Mouse (Mus musculus) lung, postnatal 0 days (tissue): ENCODE data around the gene Gm9573.

Experiments used
- CTCF ChIP-seq: IDR thresholded peaks from 2 replicates; pipeline ENCODE4 v1.5.1; 2016; ENCODE audit warnings: antibody characterized with exemption, mild to moderate bottlenecking
- EP300 ChIP-seq: IDR thresholded peaks from 2 replicates; pipeline ENCODE4 v1.6.1; 2016; ENCODE audit warnings: antibody characterized with exemption, mild to moderate bottlenecking, control low read depth

DNA sequence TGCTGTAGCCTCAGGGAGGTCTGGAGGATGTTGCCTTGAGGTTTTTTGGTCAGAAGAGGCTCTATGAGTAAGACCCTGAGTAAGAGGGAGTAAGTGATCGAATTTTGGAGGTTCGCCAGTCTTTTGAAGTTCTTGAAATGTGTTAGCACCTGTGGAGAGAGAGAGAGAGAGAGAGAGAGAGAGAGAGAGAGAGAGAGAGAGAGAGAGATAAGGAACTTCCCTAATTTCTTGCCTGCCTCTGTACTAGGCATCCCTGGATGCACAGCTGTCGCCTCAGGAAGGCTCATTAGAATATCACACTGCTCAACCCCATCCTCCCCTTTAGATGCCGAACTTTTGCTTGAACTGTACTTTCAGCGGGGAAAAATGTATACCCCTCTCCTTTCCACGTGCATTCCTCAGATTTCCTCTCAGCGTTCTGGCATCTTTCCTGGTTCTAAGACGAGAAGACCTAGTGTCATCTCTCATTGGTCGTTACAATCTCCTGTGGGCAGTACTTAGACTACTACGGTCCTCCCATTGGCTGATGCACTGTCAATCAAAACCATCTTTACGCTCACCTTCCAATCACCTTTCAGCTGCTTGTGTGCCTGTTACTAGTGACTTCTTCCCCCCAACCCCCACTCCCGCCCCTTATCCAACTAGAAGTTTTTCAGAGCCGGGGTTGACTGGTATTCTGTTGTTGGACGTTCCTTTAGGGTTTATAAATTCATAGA, 12.2 kb upstream of the Gm9573 start:
- no peak for TF ChIP-seq CTCF
- TF ChIP-seq EP300 = no peak
